Mouse (Mus musculus) layer of hippocampus, adult 18-20 months (tissue): ENCODE measurements at regions not wholly inside any gene's neighbourhood (a gene's known extent, or its start where the extent isn't known, plus 50 kb on each side); places are given as distances from the start of the nearest gene placed in this dataset.
A peak's percentile ranks its signal among the peaks of the same experiment; 100 is the strongest.

ENCODE experiments used
- DNase-seq, 2 experiments: peaks; one replicate each; pipeline ENCODE4 v3.0.0; 2022; ENCODE audit warnings: low spot score in 2 of 2

DNA sequence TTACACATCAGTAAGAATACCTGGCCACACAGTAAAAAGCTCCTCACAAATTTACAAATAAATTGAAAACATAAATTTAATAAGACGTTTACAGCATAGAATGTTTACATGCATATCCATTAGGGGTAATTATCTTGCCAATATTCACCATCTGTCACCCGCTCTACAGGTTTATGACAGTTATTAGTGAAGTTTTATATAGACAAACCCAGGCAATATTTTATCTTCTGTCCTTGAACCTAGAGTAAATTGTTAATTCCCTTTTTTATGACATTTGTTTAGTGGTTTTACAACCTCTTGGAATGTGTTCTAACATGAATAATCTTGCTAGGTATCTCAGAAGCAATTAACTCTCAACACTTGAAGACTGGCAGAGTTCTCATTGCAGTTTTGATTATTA, 6458.7 kb downstream of the 9330182O14Rik start:
- DNase-seq = no peak

DNA sequence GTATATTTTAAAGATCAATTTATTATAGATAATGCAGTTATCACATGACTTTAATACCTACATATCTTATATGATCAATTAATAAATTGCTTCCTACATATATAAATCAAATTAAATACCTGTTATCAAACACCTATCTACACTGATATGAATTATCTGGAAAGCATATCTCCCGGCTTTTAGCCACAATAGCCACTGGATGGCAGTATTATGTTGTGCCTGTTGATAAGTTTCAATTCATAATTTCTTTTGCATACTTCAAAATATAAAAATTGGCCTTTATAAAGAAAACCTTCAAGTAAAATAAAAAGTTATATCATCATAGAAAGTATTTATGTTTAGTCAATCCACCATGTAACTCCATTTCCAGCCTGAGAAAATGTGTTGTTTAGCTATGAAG, 6464.2 kb downstream of the 9330182O14Rik start:
- peak in 1 of 2 experiments; percentile 28 for DNase-seq

DNA sequence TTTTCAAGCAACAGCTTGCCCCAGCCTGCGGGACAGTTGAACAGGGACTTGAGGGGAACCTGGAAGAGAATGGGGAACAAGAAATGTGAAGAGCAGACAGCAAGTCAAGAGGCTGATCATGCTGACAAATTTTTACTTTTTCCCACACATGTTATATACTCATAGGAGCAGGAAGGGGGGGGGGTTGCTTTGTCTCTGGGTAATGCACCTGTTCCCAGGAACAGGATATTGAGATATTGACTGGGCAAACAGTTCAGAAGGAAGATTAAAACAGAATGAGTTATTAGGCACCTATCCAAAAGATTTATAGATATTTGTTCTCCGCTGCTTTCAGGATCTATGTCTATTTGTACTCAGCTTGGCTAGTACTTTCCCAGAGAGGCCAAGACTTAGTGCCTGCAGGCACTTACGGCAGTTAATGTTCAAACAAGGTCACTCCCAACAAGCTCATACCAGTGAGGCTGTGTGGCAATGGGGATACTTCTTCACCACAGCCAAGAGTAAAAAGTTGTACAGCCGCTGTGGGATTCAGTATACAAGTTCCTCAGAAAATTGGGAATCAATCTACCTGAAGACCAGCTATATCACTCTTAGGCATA, 6489.4 kb downstream of the 9330182O14Rik start:
- no peak for DNase-seq

DNA sequence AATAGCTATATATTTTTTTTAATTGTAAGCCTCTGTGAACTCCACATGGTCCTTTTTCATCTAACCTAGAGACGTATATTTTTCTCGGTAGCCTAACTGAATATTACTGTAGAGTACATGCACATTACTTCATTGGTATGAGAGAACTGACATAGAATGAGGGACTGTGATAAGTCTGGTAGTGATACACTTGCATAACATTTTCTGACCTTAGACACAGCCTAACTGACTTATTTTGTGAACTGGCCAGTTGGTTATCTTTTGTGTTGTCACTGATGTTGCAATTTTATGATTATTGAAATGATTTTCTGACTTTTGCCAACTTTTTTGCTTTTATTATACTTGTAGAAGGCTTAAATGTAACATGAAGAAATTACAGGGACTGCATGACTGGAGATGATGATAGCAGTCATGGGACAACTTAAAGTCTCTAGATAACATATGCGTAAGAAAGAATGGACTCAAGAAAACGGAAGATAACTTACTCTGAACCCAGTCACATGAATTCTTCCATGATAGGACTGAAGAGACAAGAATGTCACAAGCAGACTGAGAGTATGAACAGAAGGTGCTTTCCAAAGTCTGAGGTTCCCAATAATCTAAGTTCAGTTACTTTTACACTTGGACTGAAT, 6491.0 kb downstream of the 9330182O14Rik start:
- no peak for DNase-seq
